Mouse (Mus musculus): Measurements from ENCODE around the gene Tmem258.
A peak's percentile ranks its signal among the peaks of the same experiment; 100 is the strongest.

DNA sequence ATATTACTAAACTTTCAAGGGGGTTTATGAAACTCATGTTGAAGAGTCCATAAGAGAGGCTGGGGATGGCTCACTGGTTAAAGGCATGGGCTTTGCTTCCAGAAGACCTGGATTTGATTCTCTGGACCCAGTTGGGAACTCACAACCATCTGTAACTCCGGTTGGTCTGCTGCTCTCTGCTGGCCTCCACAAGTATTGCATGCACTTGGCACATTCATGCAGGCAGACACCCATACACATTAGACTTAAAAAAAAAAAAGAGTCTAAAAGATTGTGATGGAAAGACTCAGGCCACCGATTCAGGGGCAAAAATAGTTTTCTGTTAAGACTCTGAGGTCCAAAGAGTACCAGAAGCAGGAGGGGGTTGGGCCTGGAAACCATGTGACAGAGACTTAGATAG is 13.0 kb upstream of the Tmem258 start:
- peak; percentile 66 for TF ChIP-seq CTCF (IDR thresholded peaks at IDR 0.05; ENCODE audit: extremely low read depth, insufficient read depth, low read length)
- TF ChIP-seq POLR2A (IDR thresholded peaks at IDR 0.05; ENCODE audit: extremely low read depth, insufficient read depth, low read length): no peak

All from cortical plate, adult 2 months (tissue).